Mouse (Mus musculus): ENCODE measurements around the gene Myl9. TPM values are rescaled to one million over a fixed set of nuclear protein-coding genes. Genes with fewer than 3 reads are reported as not detected.

The Myl9 gene
- polyA plus RNA-seq, 1 experiment from 2014 or later: 58.3 TPM

GRCm38 (mm10) chr2:156764747-156765146 lies 10.5 kb upstream of the Myl9 start:
- WGBS (ENCODE audit: insufficient replicate concordance): 52% methylated on average over 4 of the region's 4 CpGs
- H3K4me3 ChIP-seq (replicated peaks): no peak overlapping the region
- H3K4me1 ChIP-seq (replicated peaks): peaks cover 13% of the 10 kb centered on the region
- no peaks in the 10 kb centered on the region for H3K27me3 ChIP-seq
- H3K9ac ChIP-seq: no peak overlapping the region
- H3K27ac ChIP-seq: no peak overlapping the region
- H3K36me3 ChIP-seq: peaks cover 19% of the 10 kb centered on the region
- H3K4me2 ChIP-seq: no peak overlapping the region
- no peaks in the 10 kb centered on the region for H3K9me3 ChIP-seq (replicated peaks)
- ATAC-seq (ENCODE audit: low read depth) (no peak), DNase-seq (no peak)

- 69% methylated on average over 8 of the region's 8 CpGs for WGBS (ENCODE audit: insufficient replicate concordance)
- Histone ChIP-seq H3K27me3 (no peaks in the 10 kb centered on the region), H3K36me3 (peaks cover 19% of the 10 kb centered on the region), H3K4me2 (no peak overlapping the region), H3K4me3 (replicated peaks) (no peak overlapping the region), H3K9me3 (replicated peaks) (no peaks in the 10 kb centered on the region), H3K9ac (no peak overlapping the region), H3K4me1 (replicated peaks) (peaks cover 13% of the 10 kb centered on the region), H3K27ac (no peak overlapping the region)
- no peak for ATAC-seq (ENCODE audit: low read depth)
- no peak for DNase-seq
Measured at GRCm38 (mm10) chr2:156765593-156765992, 9.6 kb upstream of the Myl9 start.

GRCm38 (mm10) chr2:156766227-156767019 lies 8.8 kb upstream of the Myl9 start:
- ATAC-seq (ENCODE audit: low read depth) (peak; percentile 61), DNase-seq (no peak)
- 50% methylated on average over 10 of the region's 10 CpGs for WGBS (ENCODE audit: insufficient replicate concordance)
- H3K27me3 ChIP-seq: no peaks in the 10 kb centered on the region
- no peak overlapping the region for H3K4me3 ChIP-seq (replicated peaks)
- no peak overlapping the region for H3K4me2 ChIP-seq
- no peaks in the 10 kb centered on the region for H3K9me3 ChIP-seq (replicated peaks)
- H3K4me1 ChIP-seq (replicated peaks): peaks cover 13% of the 10 kb centered on the region
- no peak overlapping the region for H3K27ac ChIP-seq
- H3K9ac ChIP-seq: no peak overlapping the region
- H3K36me3 ChIP-seq: peaks cover 15% of the 10 kb centered on the region

GRCm38 (mm10) chr2:156767108-156767507 lies 8.1 kb upstream of the Myl9 start:
- Histone ChIP-seq H3K9ac (no peak overlapping the region), H3K9me3 (replicated peaks) (no peaks in the 10 kb centered on the region), H3K36me3 (peaks cover 10% of the 10 kb centered on the region; the same call in 1 of the 2 replicates), H3K4me1 (replicated peaks) (peaks cover 13% of the 10 kb centered on the region), H3K4me2 (no peak overlapping the region), H3K27me3 (no peaks in the 10 kb centered on the region), H3K4me3 (replicated peaks) (no peak overlapping the region), H3K27ac (no peak overlapping the region)
- 69% methylated on average over 5 of the region's 5 CpGs for WGBS (ENCODE audit: insufficient replicate concordance)
- no peak for ATAC-seq (ENCODE audit: low read depth)
- no peak for DNase-seq

GRCm38 (mm10) chr2:156769274-156769673 lies 5.9 kb upstream of the Myl9 start:
- Histone ChIP-seq H3K4me3 (replicated peaks) (no peak overlapping the region), H3K36me3 (no peaks in the 10 kb centered on the region), H3K9me3 (replicated peaks) (no peaks in the 10 kb centered on the region), H3K27ac (no peak overlapping the region), H3K4me1 (replicated peaks) (peaks cover 13% of the 10 kb centered on the region), H3K9ac (no peak overlapping the region), H3K4me2 (no peak overlapping the region), H3K27me3 (peaks cover 4% of the 10 kb centered on the region; the same call in 1 of the 2 replicates)
- whole genome bisulfite sequencing (ENCODE audit: insufficient replicate concordance): 70% methylated on average over 12 of the region's 12 CpGs
- no peak for DNase-seq
- no peak for ATAC-seq (ENCODE audit: low read depth)

GRCm38 (mm10) chr2:156773470-156773869 lies 1.8 kb upstream of the Myl9 start:
- no peak overlapping the region for H3K27ac ChIP-seq
- no peak overlapping the region for H3K4me2 ChIP-seq
- no peaks in the 10 kb centered on the region for H3K36me3 ChIP-seq
- DNase-seq (no peak), ATAC-seq (ENCODE audit: low read depth) (no peak)
- H3K4me1 ChIP-seq (replicated peaks): peaks cover 28% of the 10 kb centered on the region
- no peak overlapping the region for H3K9ac ChIP-seq
- peaks cover 31% of the 10 kb centered on the region for H3K27me3 ChIP-seq
- no peak overlapping the region for H3K4me3 ChIP-seq (replicated peaks)
- H3K9me3 ChIP-seq (replicated peaks): no peaks in the 10 kb centered on the region

- 73% methylated on average over 13 of the region's 13 CpGs for WGBS (ENCODE audit: insufficient replicate concordance)
- ATAC-seq (ENCODE audit: low read depth) (no peak), DNase-seq (no peak)
- Histone ChIP-seq H3K27me3 (peaks cover 31% of the 10 kb centered on the region), H3K27ac (no peak overlapping the region), H3K4me1 (replicated peaks) (peaks cover 33% of the 10 kb centered on the region), H3K4me2 (no peak overlapping the region), H3K9ac (no peak overlapping the region), H3K4me3 (replicated peaks) (no peak overlapping the region), H3K36me3 (no peaks in the 10 kb centered on the region), H3K9me3 (replicated peaks) (no peaks in the 10 kb centered on the region)
Measured at GRCm38 (mm10) chr2:156774035-156774737, 1.0 kb upstream of the Myl9 start.

GRCm38 (mm10) chr2:156775455-156776435 lies 525 bp downstream of the Myl9 start:
- peaks cover 49% of the 10 kb centered on the region for H3K4me1 ChIP-seq (replicated peaks)
- H3K27me3 ChIP-seq: peaks cover 31% of the 10 kb centered on the region
- H3K9ac ChIP-seq: peak overlapping the region; percentile 52
- no peak for DNase-seq
- no peaks in the 10 kb centered on the region for H3K36me3 ChIP-seq
- ATAC-seq (ENCODE audit: low read depth): no peak
- 29% methylated on average over 17 of the region's 17 CpGs for WGBS (ENCODE audit: insufficient replicate concordance)
- no peaks in the 10 kb centered on the region for H3K9me3 ChIP-seq (replicated peaks)
- H3K27ac ChIP-seq: no peak overlapping the region
- peak overlapping the region; percentile 35 for H3K4me3 ChIP-seq (replicated peaks)
- peak overlapping the region; percentile 58 for H3K4me2 ChIP-seq

GRCm38 (mm10) chr2:156776907-156777306 lies 1.7 kb downstream of the Myl9 start:
- H3K9me3 ChIP-seq (replicated peaks): no peaks in the 10 kb centered on the region
- peaks cover 31% of the 10 kb centered on the region for H3K27me3 ChIP-seq
- WGBS (ENCODE audit: insufficient replicate concordance): 84% methylated on average over 2 of the region's 2 CpGs
- H3K36me3 ChIP-seq: no peaks in the 10 kb centered on the region
- 0 out of 2 replicates have a peak overlapping the region, but pooled peaks have one; percentile 10 for H3K4me2 ChIP-seq
- H3K9ac ChIP-seq: no peak overlapping the region
- ATAC-seq (ENCODE audit: low read depth) (no peak), DNase-seq (no peak)
- peaks cover 60% of the 10 kb centered on the region for H3K4me1 ChIP-seq (replicated peaks)
- no peak overlapping the region for H3K27ac ChIP-seq
- H3K4me3 ChIP-seq (replicated peaks): no peak overlapping the region

GRCm38 (mm10) chr2:156777326-156778004 lies 2.2 kb downstream of the Myl9 start:
- peaks cover 31% of the 10 kb centered on the region for H3K27me3 ChIP-seq
- WGBS (ENCODE audit: insufficient replicate concordance): 32% methylated on average over 7 of the region's 7 CpGs
- ATAC-seq (ENCODE audit: low read depth) (no peak), DNase-seq (no peak)
- H3K4me1 ChIP-seq (replicated peaks): peaks cover 66% of the 10 kb centered on the region
- H3K9ac ChIP-seq: no peak overlapping the region
- H3K4me3 ChIP-seq (replicated peaks): no peak overlapping the region
- H3K27ac ChIP-seq: no peak overlapping the region
- H3K36me3 ChIP-seq: no peaks in the 10 kb centered on the region
- H3K9me3 ChIP-seq (replicated peaks): no peaks in the 10 kb centered on the region
- H3K4me2 ChIP-seq: 0 out of 2 replicates have a peak overlapping the region, but pooled peaks have one; percentile 10
